Mouse (Mus musculus) erythroblast, embryonic 14.5 days (primary cell): ENCODE measurements around the gene Safb.

Source experiments
- GATA1 ChIP-seq: IDR thresholded peaks from 2 replicates; pipeline ENCODE4 v1.6.1; 2012; ENCODE audit warnings: low read length, inconsistent platforms, mixed read lengths
- TAL1 ChIP-seq: IDR thresholded peaks from 3 replicates; pipeline ENCODE4 v1.6.1; 2012; ENCODE audit warnings: low read length, inconsistent platforms, mixed read lengths

DNA sequence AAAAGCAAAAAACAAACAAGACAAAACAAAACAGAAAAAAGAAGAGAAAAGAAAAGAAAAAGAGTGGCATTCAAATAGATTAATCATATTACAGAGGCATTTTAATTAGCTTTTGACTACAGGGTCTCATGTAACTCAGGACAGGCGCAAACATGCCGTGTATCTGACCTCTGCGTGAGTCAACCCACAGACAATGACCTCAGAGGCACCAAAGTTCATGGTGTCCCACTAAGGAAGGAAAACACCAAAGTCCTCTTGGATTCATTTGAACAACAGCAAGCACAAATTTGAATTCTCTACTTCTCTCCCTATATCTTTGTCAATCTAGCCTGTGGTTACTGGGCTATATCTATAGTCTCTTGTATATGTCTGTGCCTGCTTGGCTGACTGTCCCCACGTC is 58.6 kb downstream of the Safb start:
- no peak for TF ChIP-seq GATA1
- no peak for TF ChIP-seq TAL1
